9 mouse cellular contexts compared by ENCODE assay signal in genomic region chr7:29290691-29291485, GRCm38 (mm10). TPM values are rescaled to one million over a fixed set of nuclear protein-coding genes. Genes with fewer than 3 reads are reported as not detected.
DNase-seq lines count a peak whose midpoint lies in the region; ATAC-seq and TF ChIP-seq lines count a peak whose summit lies in the region.
"Had no signal": no experiment of that assay in that cellular context is flagged by ENCODE, and none has a peak within 500 bp of the region (broad histone marks: within the 10 kb centered on the region; RNA-seq: fewer than 3 reads in every experiment).

No protein-coding gene starts in this region.

- H3K4me2 ChIP-seq in lung, embryonic 14.5 days, result peak overlapping the region; percentile 79
- peak overlapping the region; percentile 80 for H3K4me2 ChIP-seq in intestine, embryonic 16.5 days (ENCODE audit: low read depth, low read length)
- H3K4me2 ChIP-seq in stomach, embryonic 16.5 days (ENCODE audit: low read depth, low read length), result peak overlapping the region; percentile 86
- H3K4me2 ChIP-seq: liver, embryonic 15.5 days had no signal

- ATAC-seq in lung, embryonic 14.5 days (ENCODE audit: insufficient read depth), result peak; percentile 10; the same call in 1 of the 2 replicates
- ATAC-seq in intestine, embryonic 16.5 days, result no peak
- no peak for ATAC-seq in stomach, embryonic 16.5 days (ENCODE audit: insufficient read depth, low FRiP score)

- peak overlapping the region; percentile 33 for H3K9ac ChIP-seq in lung, embryonic 14.5 days
- peak overlapping the region; percentile 45; the same call in 1 of the 2 replicates for H3K9ac ChIP-seq in intestine, embryonic 16.5 days (ENCODE audit: low read depth, low read length)
- H3K9ac ChIP-seq in stomach, embryonic 16.5 days (ENCODE audit: low read length), result peak overlapping the region; percentile 66
- H3K9ac ChIP-seq: liver, embryonic 15.5 days had no signal

- no peak for TF ChIP-seq CTCF in cerebellum, adult 2 months (IDR thresholded peaks at IDR 0.05; ENCODE audit: borderline replicate concordance, insufficient read depth, low read depth, low read length)
- no peak for TF ChIP-seq CTCF in lung, embryonic 14.5 days (IDR thresholded peaks at IDR 0.05; ENCODE audit: low read depth)

- H3K36me3 ChIP-seq in lung, embryonic 14.5 days (ENCODE audit: insufficient read depth), result peaks cover 13% of the 10 kb centered on the region; the same call in 1 of the 2 replicates
- no peaks in the 10 kb centered on the region for H3K36me3 ChIP-seq in intestine, embryonic 16.5 days (ENCODE audit: control insufficient read depth, insufficient read depth, low read length)
- H3K36me3 ChIP-seq in stomach, embryonic 16.5 days (ENCODE audit: control insufficient read depth, insufficient read depth, low read length), result no peaks in the 10 kb centered on the region
- H3K36me3 ChIP-seq: liver, embryonic 15.5 days had no signal

- H3K9me3 ChIP-seq in lung, embryonic 14.5 days (ENCODE audit: low read depth, low read length), result no peaks in the 10 kb centered on the region
- H3K9me3 ChIP-seq in intestine, embryonic 16.5 days (ENCODE audit: control insufficient read depth, low read length), result no peaks in the 10 kb centered on the region
- H3K9me3 ChIP-seq in stomach, embryonic 16.5 days (replicated peaks; ENCODE audit: control insufficient read depth, low read length), result no peaks in the 10 kb centered on the region
- H3K9me3 ChIP-seq: liver, embryonic 15.5 days had no signal

- no peak for TF ChIP-seq POLR2A in cerebellum, adult 2 months (IDR thresholded peaks at IDR 0.05; ENCODE audit: borderline replicate concordance, insufficient read depth, low read length)

- WGBS in cerebellum, adult 2 months, result 46% methylated on average over 11 of the region's 11 CpGs
- WGBS in lung, embryonic 14.5 days, result 24% methylated on average over 11 of the region's 11 CpGs
- WGBS in intestine, embryonic 16.5 days, result 39% methylated on average over 11 of the region's 11 CpGs
- 31% methylated on average over 11 of the region's 11 CpGs for WGBS in stomach, embryonic 16.5 days

- no peaks in the 10 kb centered on the region for H3K27me3 ChIP-seq in cerebellum, adult 2 months (ENCODE audit: control insufficient read depth, insufficient read depth, low read length)
- H3K27me3 ChIP-seq in lung, embryonic 14.5 days (ENCODE audit: insufficient read depth, low read length), result no peaks in the 10 kb centered on the region
- no peaks in the 10 kb centered on the region for H3K27me3 ChIP-seq in intestine, embryonic 16.5 days (replicated peaks; ENCODE audit: control insufficient read depth, insufficient read depth, low read length)
- no peaks in the 10 kb centered on the region for H3K27me3 ChIP-seq in stomach, embryonic 16.5 days (ENCODE audit: control insufficient read depth, insufficient read depth, low read length)

- H3K4me3 ChIP-seq in cerebellum, adult 2 months (replicated peaks; ENCODE audit: insufficient read depth, low read depth, low read length), result no peak overlapping the region
- H3K4me3 ChIP-seq in lung, embryonic 14.5 days (ENCODE audit: low read depth, low read length), result peak overlapping the region; percentile 61
- peak overlapping the region; percentile 65 for H3K4me3 ChIP-seq in intestine, embryonic 16.5 days (ENCODE audit: low read length)
- peak overlapping the region; percentile 63 for H3K4me3 ChIP-seq in stomach, embryonic 16.5 days (replicated peaks; ENCODE audit: low read length)
- H3K4me3 ChIP-seq: liver, embryonic 15.5 days had no signal

- H3K27ac ChIP-seq in cerebellum, adult 2 months (ENCODE audit: insufficient read depth, low read length), result peak overlapping the region; percentile 52
- peak overlapping the region; percentile 99 for H3K27ac ChIP-seq in lung, embryonic 14.5 days (ENCODE audit: low read depth)
- peak overlapping the region; percentile 75 for H3K27ac ChIP-seq in intestine, embryonic 16.5 days (ENCODE audit: low read length)
- peak overlapping the region; percentile 95 for H3K27ac ChIP-seq in stomach, embryonic 16.5 days (ENCODE audit: low read length)
- H3K27ac ChIP-seq: liver, embryonic 15.5 days had no signal

- peaks cover 28% of the 10 kb centered on the region for H3K4me1 ChIP-seq in cerebellum, adult 2 months (ENCODE audit: control insufficient read depth, insufficient read depth, low read length)
- peaks cover 32% of the 10 kb centered on the region for H3K4me1 ChIP-seq in lung, embryonic 14.5 days (ENCODE audit: insufficient read depth)
- peaks cover 32% of the 10 kb centered on the region for H3K4me1 ChIP-seq in intestine, embryonic 16.5 days (ENCODE audit: control insufficient read depth, insufficient read depth, low read length)
- peaks cover 38% of the 10 kb centered on the region for H3K4me1 ChIP-seq in stomach, embryonic 16.5 days (ENCODE audit: control insufficient read depth, insufficient read depth, low read length)

- peak; percentile 46 to 49 for DNase-seq in cerebellum, adult 2 months
- no peak for DNase-seq in cerebellum, adult 11 months
- DNase-seq in lung, embryonic 14.5 days, result peak; percentile 76
- DNase-seq in lung, adult 18-20 months, result no peak
- DNase-seq in urinary bladder, postnatal 4 days (ENCODE audit: low spot score in 2 of 2), result no peak
- DNase-seq in thymus, postnatal 10 days (ENCODE audit: low spot score in 2 of 2), result no peak

RNA-seq across cellular contexts. Expression of gene Ppp1r14a, which starts 1.8 kb away (rescaled TPM):
- 81.8 and 99.7 TPM in 2 replicates for polyA plus RNA-seq in cerebellum, adult 2 months (2012; rRNA removed)
- 114 and 127 TPM in 2 replicates for polyA plus RNA-seq in lung, embryonic 14.5 days (2014; fragmentation: Nextera tagmentation; extraction: Ambion mirVana)
- 40.8 and 45.2 TPM in 2 replicates for polyA plus RNA-seq in intestine, embryonic 16.5 days (2015; fragmentation: Nextera tagmentation; extraction: Ambion mirVana)
- polyA plus RNA-seq in stomach, embryonic 16.5 days (2015; fragmentation: Nextera tagmentation; extraction: Ambion mirVana), result 46.8 and 48.8 TPM in 2 replicates

RNA-seq across cellular contexts. Expression of gene Spint2, which starts 9.2 kb away (rescaled TPM):
- polyA plus RNA-seq in cerebellum, adult 2 months (2012; rRNA removed), result 46.2 and 54.9 TPM in 2 replicates
- 243 and 265 TPM in 2 replicates for polyA plus RNA-seq in lung, embryonic 14.5 days (2014; fragmentation: Nextera tagmentation; extraction: Ambion mirVana)
- polyA plus RNA-seq in intestine, embryonic 16.5 days (2015; fragmentation: Nextera tagmentation; extraction: Ambion mirVana), result 626 and 672 TPM in 2 replicates
- polyA plus RNA-seq in stomach, embryonic 16.5 days (2015; fragmentation: Nextera tagmentation; extraction: Ambion mirVana), result 399 and 413 TPM in 2 replicates

RNA-seq across cellular contexts. Expression of gene Dpf1, which starts 12.9 kb away (rescaled TPM):
- polyA plus RNA-seq in cerebellum, adult 2 months (2012; rRNA removed), result 28.3 and 29.8 TPM in 2 replicates
- 13.5 and 14.7 TPM in 2 replicates for polyA plus RNA-seq in lung, embryonic 14.5 days (2014; fragmentation: Nextera tagmentation; extraction: Ambion mirVana)
- polyA plus RNA-seq in intestine, embryonic 16.5 days (2015; fragmentation: Nextera tagmentation; extraction: Ambion mirVana), result 6.2 and 6.8 TPM in 2 replicates
- 5.3 and 5.9 TPM in 2 replicates for polyA plus RNA-seq in stomach, embryonic 16.5 days (2015; fragmentation: Nextera tagmentation; extraction: Ambion mirVana)

RNA-seq across cellular contexts. Expression of gene 2200002D01Rik, which starts 42.6 kb away (rescaled TPM):
- 0.38 and 0.48 TPM in 2 replicates for polyA plus RNA-seq in cerebellum, adult 2 months (2012; rRNA removed)
- 4.6 and 4.7 TPM in 2 replicates for polyA plus RNA-seq in lung, embryonic 14.5 days (2014; fragmentation: Nextera tagmentation; extraction: Ambion mirVana)
- 261 and 264 TPM in 2 replicates for polyA plus RNA-seq in intestine, embryonic 16.5 days (2015; fragmentation: Nextera tagmentation; extraction: Ambion mirVana)
- polyA plus RNA-seq in stomach, embryonic 16.5 days (2015; fragmentation: Nextera tagmentation; extraction: Ambion mirVana), result 77.3 and 80.2 TPM in 2 replicates

RNA-seq across cellular contexts. Expression of gene Yif1b, which starts 52.8 kb away (rescaled TPM):
- polyA plus RNA-seq in cerebellum, adult 2 months (2012; rRNA removed), result 131 and 143 TPM in 2 replicates
- 121 and 123 TPM in 2 replicates for polyA plus RNA-seq in lung, embryonic 14.5 days (2014; fragmentation: Nextera tagmentation; extraction: Ambion mirVana)
- 83.1 and 83.7 TPM in 2 replicates for polyA plus RNA-seq in intestine, embryonic 16.5 days (2015; fragmentation: Nextera tagmentation; extraction: Ambion mirVana)
- polyA plus RNA-seq in stomach, embryonic 16.5 days (2015; fragmentation: Nextera tagmentation; extraction: Ambion mirVana), result 89.4 and 92.2 TPM in 2 replicates

Comparison
In these comparisons a context has a peak if more than half of its experiments do, and no peak if none do; other contexts are left out.
1. DNase-seq: peak in cerebellum, adult 2 months (2 of 2) and lung, embryonic 14.5 days (single experiment); none in cerebellum, adult 11 months (single experiment), lung, adult 18-20 months (0 of 2), urinary bladder, postnatal 4 days (0 of 2) and thymus, postnatal 10 days (0 of 2).
2. Peak in every context shown above with its lines, with median percentiles within 50 percentile points of each other: H3K27ac ChIP-seq, H3K4me2 ChIP-seq and H3K9ac ChIP-seq.